Comparison of ENCODE assay signal across 19 mouse cellular contexts in genomic region chr2:33718561-33718960, GRCm38 (mm10).
DNase-seq lines count a peak whose midpoint lies in the region; ATAC-seq lines count a peak whose summit lies in the region.
"Had no signal": no experiment of that assay in that cellular context is flagged by ENCODE, and none has a peak within 500 bp of the region (broad histone marks: within the 10 kb centered on the region; RNA-seq: fewer than 3 reads in every experiment).

No protein-coding gene starts in this region.

- H3K4me2 ChIP-seq in hindbrain, embryonic 13.5 days = peak overlapping the region; percentile 36; the same call in 1 of the 2 replicates
- H3K4me2 ChIP-seq in hindbrain, embryonic 12.5 days (replicated peaks) = no peak overlapping the region
- no peak overlapping the region; the same call in 1 of the 2 replicates for H3K4me2 ChIP-seq in embryonic facial prominence, embryonic 11.5 days (ENCODE audit: low read depth, low read length)

- 68% methylated on average over 6 of the region's 6 CpGs for WGBS in hindbrain, embryonic 13.5 days
- WGBS in hindbrain, embryonic 12.5 days = 58% methylated on average over 6 of the region's 6 CpGs
- WGBS in embryonic facial prominence, embryonic 10.5 days = 47% methylated on average over 6 of the region's 6 CpGs
- 43% methylated on average over 6 of the region's 6 CpGs for WGBS in embryonic facial prominence, embryonic 11.5 days
- 30% methylated on average over 6 of the region's 6 CpGs for WGBS in limb, embryonic 10.5 days

- no peak overlapping the region for H3K4me3 ChIP-seq in hindbrain, embryonic 13.5 days
- no peak overlapping the region for H3K4me3 ChIP-seq in hindbrain, embryonic 12.5 days
- peak overlapping the region; percentile 45; the same call in 1 of the 2 replicates for H3K4me3 ChIP-seq in embryonic facial prominence, embryonic 10.5 days
- no peak overlapping the region for H3K4me3 ChIP-seq in embryonic facial prominence, embryonic 11.5 days (ENCODE audit: low read depth, low read length)
- peak overlapping the region; percentile 54 for H3K4me3 ChIP-seq in limb, embryonic 10.5 days
- H3K4me3 ChIP-seq: erythroblast, embryonic 14.5 days; layer of hippocampus, adult 2 months had no signal

- H3K9ac ChIP-seq in hindbrain, embryonic 13.5 days = no peak overlapping the region
- no peak overlapping the region for H3K9ac ChIP-seq in hindbrain, embryonic 12.5 days
- no peak overlapping the region for H3K9ac ChIP-seq in embryonic facial prominence, embryonic 11.5 days (replicated peaks; ENCODE audit: low read length)

- 0 out of 2 replicates have a peak overlapping the region, but pooled peaks have one; percentile 12 for H3K27ac ChIP-seq in hindbrain, embryonic 13.5 days
- no peak overlapping the region for H3K27ac ChIP-seq in hindbrain, embryonic 12.5 days
- peak overlapping the region; percentile 74; the same call in 1 of the 2 replicates for H3K27ac ChIP-seq in embryonic facial prominence, embryonic 10.5 days (replicated peaks)
- H3K27ac ChIP-seq in embryonic facial prominence, embryonic 11.5 days (replicated peaks; ENCODE audit: low read depth, low read length) = peak overlapping the region; percentile 35; the same call in 1 of the 2 replicates
- H3K27ac ChIP-seq in limb, embryonic 10.5 days = peak overlapping the region; percentile 91
- H3K27ac ChIP-seq: heart, embryonic 10.5 days; layer of hippocampus, adult 2 months had no signal

- DNase-seq in embryonic facial prominence, embryonic 10.5 days (ENCODE audit: low spot score) = no peak
- peak; percentile 48 for DNase-seq in embryonic facial prominence, embryonic 11.5 days (ENCODE audit: low spot score)
- DNase-seq in limb, embryonic 10.5 days (ENCODE audit: low spot score) = peak; percentile 58
- DNase-seq in urinary bladder, postnatal 4 days (ENCODE audit: low spot score in 2 of 2) = no peak
- no peak for DNase-seq in adrenal gland, postnatal 14 days
- no peak for DNase-seq in thymus, postnatal 0 days (ENCODE audit: low spot score)
- DNase-seq: adrenal gland, adult 8-10 months; cerebellum, adult 18-20 months; heart, postnatal 4 days; kidney, postnatal 25 days; lung, postnatal 4 days had no signal

- H3K4me1 ChIP-seq in hindbrain, embryonic 13.5 days (replicated peaks) = peaks cover 71% of the 10 kb centered on the region
- peaks cover 66% of the 10 kb centered on the region for H3K4me1 ChIP-seq in hindbrain, embryonic 12.5 days
- H3K4me1 ChIP-seq in embryonic facial prominence, embryonic 10.5 days = peaks cover 67% of the 10 kb centered on the region
- peaks cover 15% of the 10 kb centered on the region for H3K4me1 ChIP-seq in embryonic facial prominence, embryonic 11.5 days (ENCODE audit: control insufficient read depth, insufficient read depth, low read length)
- H3K4me1 ChIP-seq in limb, embryonic 10.5 days = peaks cover 77% of the 10 kb centered on the region

- ATAC-seq in hindbrain, embryonic 13.5 days (ENCODE audit: low FRiP score) = no peak
- ATAC-seq in hindbrain, embryonic 12.5 days (ENCODE audit: low FRiP score) = no peak
- ATAC-seq in embryonic facial prominence, embryonic 11.5 days (replicated peaks; ENCODE audit: insufficient number of reproducible peaks, low FRiP score, low TSS enrichment, low read depth) = no peak
- ATAC-seq: activated CD4-positive, CD25-positive, alpha-beta regulatory T cell, adult 4 months; forebrain, embryonic 16.5 days; intestine, postnatal 0 days had no signal

- peaks cover 25% of the 10 kb centered on the region for H3K27me3 ChIP-seq in hindbrain, embryonic 13.5 days
- peaks cover 8% of the 10 kb centered on the region for H3K27me3 ChIP-seq in hindbrain, embryonic 12.5 days
- peaks cover 68% of the 10 kb centered on the region for H3K27me3 ChIP-seq in embryonic facial prominence, embryonic 10.5 days (replicated peaks; ENCODE audit: low read depth, poor library complexity, severe bottlenecking)
- H3K27me3 ChIP-seq in embryonic facial prominence, embryonic 11.5 days (ENCODE audit: control insufficient read depth, insufficient read depth, low read length) = peaks cover 4% of the 10 kb centered on the region; the same call in 1 of the 2 replicates
- H3K27me3 ChIP-seq in limb, embryonic 10.5 days (ENCODE audit: low read depth, poor library complexity, severe bottlenecking) = peaks cover 35% of the 10 kb centered on the region; the same call in 1 of the 2 replicates

- no peaks in the 10 kb centered on the region for H3K9me3 ChIP-seq in hindbrain, embryonic 13.5 days
- no peaks in the 10 kb centered on the region for H3K9me3 ChIP-seq in hindbrain, embryonic 12.5 days (replicated peaks)
- H3K9me3 ChIP-seq in embryonic facial prominence, embryonic 10.5 days = no peaks in the 10 kb centered on the region
- H3K9me3 ChIP-seq in embryonic facial prominence, embryonic 11.5 days (replicated peaks; ENCODE audit: control insufficient read depth, low read length) = no peaks in the 10 kb centered on the region
- H3K9me3 ChIP-seq in limb, embryonic 10.5 days (replicated peaks) = no peaks in the 10 kb centered on the region
- H3K9me3 ChIP-seq: heart, embryonic 10.5 days had no signal

- H3K36me3 ChIP-seq in hindbrain, embryonic 13.5 days = no peaks in the 10 kb centered on the region
- H3K36me3 ChIP-seq in hindbrain, embryonic 12.5 days = no peaks in the 10 kb centered on the region
- H3K36me3 ChIP-seq in embryonic facial prominence, embryonic 10.5 days (replicated peaks) = no peaks in the 10 kb centered on the region
- no peaks in the 10 kb centered on the region for H3K36me3 ChIP-seq in embryonic facial prominence, embryonic 11.5 days (replicated peaks; ENCODE audit: control insufficient read depth, insufficient read depth, low read depth, low read length)
- peaks cover 20% of the 10 kb centered on the region for H3K36me3 ChIP-seq in limb, embryonic 10.5 days
- H3K36me3 ChIP-seq: heart, embryonic 10.5 days had no signal

Comparison
In these comparisons a context has a peak if more than half of its experiments do, and no peak if none do; other contexts are left out.
1. H3K4me3 ChIP-seq: peak in embryonic facial prominence, embryonic 10.5 days (single experiment) and limb, embryonic 10.5 days (single experiment); none in hindbrain, embryonic 13.5 days (single experiment), hindbrain, embryonic 12.5 days (single experiment) and embryonic facial prominence, embryonic 11.5 days (single experiment).
2. DNase-seq: peak in embryonic facial prominence, embryonic 11.5 days (single experiment) and limb, embryonic 10.5 days (single experiment); none in embryonic facial prominence, embryonic 10.5 days (single experiment), urinary bladder, postnatal 4 days (0 of 2), adrenal gland, postnatal 14 days (single experiment) and thymus, postnatal 0 days (single experiment).